Mouse (Mus musculus): ENCODE data around the gene Slc17a7. TPM values are rescaled to one million over a fixed set of nuclear protein-coding genes. Genes with fewer than 3 reads are reported as not detected.
"Not testable (repeated sequence)": the region's sequence is repeated elsewhere in the genome, so short reads cannot be mapped to it uniquely, and the experiment has no call there.

Slc17a7 gene
- polyA plus RNA-seq, 1 experiment from 2014 or later = not detected

- peak within 1 kb of the TSS; percentile 93 for H3K4me3 ChIP-seq (ENCODE audit: low read length)
- H3K9ac ChIP-seq (ENCODE audit: low read depth, low read length) = peak within 1 kb of the TSS; percentile 97
- no peaks in the 10 kb centered on the region for H3K27me3 ChIP-seq (replicated peaks; ENCODE audit: control insufficient read depth, insufficient read depth, low read length)
- H3K9me3 ChIP-seq (ENCODE audit: control insufficient read depth, low read length) = no peaks in the 10 kb centered on the region
- H3K27ac ChIP-seq (ENCODE audit: low read length) = peak within 1 kb of the TSS; percentile 86
- ATAC-seq = peak; percentile 81
- H3K4me2 ChIP-seq (ENCODE audit: low read depth, low read length) = peak within 1 kb of the TSS; percentile 64
- WGBS = under 1% methylated on average over 59 of the region's 59 CpGs
- H3K36me3 ChIP-seq (ENCODE audit: control insufficient read depth, insufficient read depth, low read length) = peaks cover 44% of the 10 kb centered on the region
- peaks cover 36% of the 10 kb centered on the region for H3K4me1 ChIP-seq (ENCODE audit: control insufficient read depth, insufficient read depth, low read length)
Measured at GRCm38 (mm10) chr7:45124224-45125143, 39.3 kb upstream of the Slc17a7 start, which contains the start of gene Rps11. Gene Rps11 (minus strand): TSS chr7:45124439.

DNA sequence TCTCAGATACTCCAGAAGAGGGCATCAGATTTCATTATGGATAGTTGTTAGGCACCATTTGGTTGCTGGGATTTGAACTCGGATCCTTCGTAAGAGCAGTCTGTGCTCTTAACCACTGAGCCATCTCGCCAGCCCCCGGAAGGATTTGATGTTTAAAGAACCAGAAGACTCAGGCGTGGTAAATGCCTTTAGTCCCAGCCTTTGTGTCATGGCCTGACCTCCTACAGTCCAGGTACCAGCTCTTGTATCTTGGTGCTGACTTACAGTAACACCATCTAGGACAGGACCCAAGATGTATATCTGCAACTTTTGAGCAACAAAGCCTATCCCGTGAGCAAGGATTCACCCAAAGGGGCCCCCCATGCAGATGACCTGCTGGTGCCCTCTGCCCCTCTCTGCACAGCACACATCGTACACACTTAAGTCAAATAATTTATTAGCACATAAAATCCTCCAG lies 38.6 kb upstream of the Slc17a7 start:
- Histone ChIP-seq H3K4me2 (ENCODE audit: low read depth, low read length) (peak overlapping the region; percentile 13; the same call in 1 of the 2 replicates), H3K27ac (ENCODE audit: low read length) (peak overlapping the region; percentile 85; the same call in 1 of the 2 replicates), H3K27me3 (replicated peaks; ENCODE audit: control insufficient read depth, insufficient read depth, low read length) (no peaks in the 10 kb centered on the region), H3K4me3 (ENCODE audit: low read length) (peak overlapping the region; percentile 93; the same call in 1 of the 2 replicates), H3K4me1 (ENCODE audit: control insufficient read depth, insufficient read depth, low read length) (peaks cover 40% of the 10 kb centered on the region), H3K9ac (ENCODE audit: low read depth, low read length) (0 out of 2 replicates have a peak overlapping the region, but pooled peaks have one; percentile 31), H3K36me3 (ENCODE audit: control insufficient read depth, insufficient read depth, low read length) (peaks cover 39% of the 10 kb centered on the region), H3K9me3 (ENCODE audit: control insufficient read depth, low read length) (no peaks in the 10 kb centered on the region)
- WGBS = 17% methylated on average over 7 of the region's 7 CpGs
- no peak for ATAC-seq

GRCm38 (mm10) chr7:45125649-45126048 lies 38.1 kb upstream of the Slc17a7 start:
- H3K27ac ChIP-seq (ENCODE audit: low read length) = peak overlapping the region; percentile 85
- H3K9ac ChIP-seq (ENCODE audit: low read depth, low read length) = peak overlapping the region; percentile 97
- peaks cover 39% of the 10 kb centered on the region for H3K36me3 ChIP-seq (ENCODE audit: control insufficient read depth, insufficient read depth, low read length)
- peak overlapping the region; percentile 73 for H3K4me2 ChIP-seq (ENCODE audit: low read depth, low read length)
- H3K9me3 ChIP-seq (ENCODE audit: control insufficient read depth, low read length); H3K27me3 ChIP-seq (replicated peaks; ENCODE audit: control insufficient read depth, insufficient read depth, low read length); ATAC-seq: not testable (repeated sequence)
- peak overlapping the region; percentile 77 for H3K4me3 ChIP-seq (ENCODE audit: low read length)
- peaks cover 40% of the 10 kb centered on the region for H3K4me1 ChIP-seq (ENCODE audit: control insufficient read depth, insufficient read depth, low read length)
- WGBS = 67% methylated on average over 5 of the region's 5 CpGs

DNA sequence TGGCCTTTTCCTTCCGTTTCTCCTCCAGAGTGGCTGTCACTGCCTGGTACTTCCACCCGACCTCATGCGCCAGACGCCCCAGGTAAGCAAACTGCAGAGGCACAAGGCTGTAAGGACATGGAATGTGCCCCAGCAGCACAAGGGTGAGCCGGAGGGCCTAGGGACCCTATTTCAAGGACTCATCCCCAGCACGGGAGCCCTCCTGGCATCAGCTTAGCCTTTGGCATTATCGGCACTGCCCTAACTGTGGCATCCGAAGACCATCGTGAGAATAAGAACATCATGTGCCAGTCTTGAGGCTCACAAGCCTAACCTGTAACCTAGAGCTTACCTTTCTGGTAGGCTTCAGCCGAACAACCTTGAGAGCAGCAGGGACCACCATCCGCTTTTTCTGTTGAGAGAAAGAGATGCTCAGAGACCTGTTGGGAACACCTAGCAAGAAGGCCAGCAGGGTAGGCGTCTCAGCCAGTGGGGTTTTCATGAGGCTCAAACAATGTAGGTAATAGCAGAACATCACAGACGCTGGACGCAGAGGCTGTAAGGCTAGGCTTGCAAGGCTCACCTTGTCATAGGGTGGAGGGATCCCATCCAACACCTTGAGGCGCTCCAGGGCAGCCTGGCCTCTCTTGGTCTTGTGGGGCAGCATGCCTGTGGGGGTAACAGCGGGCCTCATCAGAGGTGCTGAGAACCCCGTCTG lies 37.5 kb upstream of the Slc17a7 start:
- Histone ChIP-seq H3K27ac (ENCODE audit: low read length) (peak overlapping the region; percentile 83), H3K4me1 (ENCODE audit: control insufficient read depth, insufficient read depth, low read length) (peaks cover 38% of the 10 kb centered on the region), H3K36me3 (ENCODE audit: control insufficient read depth, insufficient read depth, low read length) (peaks cover 34% of the 10 kb centered on the region), H3K9ac (ENCODE audit: low read depth, low read length) (peak overlapping the region; percentile 97), H3K4me2 (ENCODE audit: low read depth, low read length) (peak overlapping the region; percentile 73), H3K9me3 (ENCODE audit: control insufficient read depth, low read length) (no peaks in the 10 kb centered on the region), H3K27me3 (replicated peaks; ENCODE audit: control insufficient read depth, insufficient read depth, low read length) (no peaks in the 10 kb centered on the region), H3K4me3 (ENCODE audit: low read length) (peak overlapping the region; percentile 77)
- WGBS = 65% methylated on average over 17 of the region's 17 CpGs
- no peak for ATAC-seq

DNA sequence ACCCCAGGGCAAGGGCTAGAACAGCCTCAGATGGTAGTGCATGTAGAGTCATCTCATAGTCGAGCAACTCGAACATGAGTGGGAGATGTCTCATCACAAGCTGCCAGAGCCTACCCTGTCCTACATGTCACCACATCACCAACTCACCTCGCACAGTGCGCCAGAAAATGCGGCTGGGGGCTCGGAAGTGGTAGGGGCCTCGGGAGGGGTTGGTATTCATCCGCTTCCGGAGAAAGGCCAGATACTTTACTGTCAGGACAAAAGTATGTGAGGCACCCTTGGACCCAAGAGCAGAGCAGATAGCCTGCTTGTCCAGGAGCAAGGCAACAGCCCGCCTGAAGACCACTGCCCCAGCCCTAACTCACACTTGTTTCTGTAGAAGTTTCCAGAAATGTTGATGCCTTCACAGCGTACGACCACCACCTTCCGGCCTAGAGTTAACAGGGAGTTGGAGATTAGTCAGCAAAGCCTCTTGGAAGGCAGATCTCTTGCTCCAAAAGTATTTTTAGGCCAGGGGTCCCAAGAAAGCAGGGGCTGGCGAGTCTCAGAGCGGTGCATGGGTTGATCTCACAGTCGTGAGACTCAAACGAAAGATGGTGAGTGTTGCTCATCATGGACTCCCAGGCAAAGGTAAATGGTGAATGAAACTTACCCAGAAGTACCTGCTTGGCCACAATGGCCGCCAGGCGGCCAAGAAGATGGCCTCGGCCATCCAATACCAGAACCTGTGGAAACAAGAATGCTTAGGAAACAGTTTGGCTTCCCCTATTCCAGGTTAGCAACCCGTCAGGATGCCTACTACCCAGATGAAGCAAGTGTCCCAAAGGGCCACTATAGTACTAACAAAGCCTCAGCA lies 36.7 kb upstream of the Slc17a7 start:
- peak overlapping the region; percentile 73 for H3K4me2 ChIP-seq (ENCODE audit: low read depth, low read length)
- H3K27ac ChIP-seq (ENCODE audit: low read length) = peak overlapping the region; percentile 83
- H3K36me3 ChIP-seq (ENCODE audit: control insufficient read depth, insufficient read depth, low read length) = peaks cover 28% of the 10 kb centered on the region
- H3K4me3 ChIP-seq (ENCODE audit: low read length) = peak overlapping the region; percentile 77
- no peak for ATAC-seq
- peaks cover 31% of the 10 kb centered on the region for H3K4me1 ChIP-seq (ENCODE audit: control insufficient read depth, insufficient read depth, low read length)
- H3K9me3 ChIP-seq (ENCODE audit: control insufficient read depth, low read length) = no peaks in the 10 kb centered on the region
- WGBS = 36% methylated on average over 21 of the region's 21 CpGs
- H3K27me3 ChIP-seq (replicated peaks; ENCODE audit: control insufficient read depth, insufficient read depth, low read length) = no peaks in the 10 kb centered on the region
- H3K9ac ChIP-seq (ENCODE audit: low read depth, low read length) = peak overlapping the region; percentile 97

GRCm38 (mm10) chr7:45127700-45128224 lies 36.0 kb upstream of the Slc17a7 start:
- Histone ChIP-seq H3K9me3 (ENCODE audit: control insufficient read depth, low read length) (no peaks in the 10 kb centered on the region), H3K27me3 (replicated peaks; ENCODE audit: control insufficient read depth, insufficient read depth, low read length) (no peaks in the 10 kb centered on the region), H3K36me3 (ENCODE audit: control insufficient read depth, insufficient read depth, low read length) (peaks cover 24% of the 10 kb centered on the region), H3K27ac (ENCODE audit: low read length) (peak overlapping the region; percentile 83), H3K4me3 (ENCODE audit: low read length) (peak overlapping the region; percentile 77), H3K9ac (ENCODE audit: low read depth, low read length) (peak overlapping the region; percentile 97), H3K4me2 (ENCODE audit: low read depth, low read length) (peak overlapping the region; percentile 73), H3K4me1 (ENCODE audit: control insufficient read depth, insufficient read depth, low read length) (peaks cover 26% of the 10 kb centered on the region)
- ATAC-seq = no peak
- 2% methylated on average over 6 of the region's 6 CpGs for WGBS

GRCm38 (mm10) chr7:45128624-45129246 lies 35.0 kb upstream of the Slc17a7 start, which contains the start of gene Rpl13a:
Gene Rpl13a (minus strand): TSS chr7:45128761.
- peak; percentile 91 for ATAC-seq
- Histone ChIP-seq H3K9me3 (ENCODE audit: control insufficient read depth, low read length) (peaks cover 3% of the 10 kb centered on the region; the same call in 1 of the 2 replicates), H3K9ac (ENCODE audit: low read depth, low read length) (peak within 1 kb of the TSS; percentile 97), H3K4me1 (ENCODE audit: control insufficient read depth, insufficient read depth, low read length) (peaks cover 21% of the 10 kb centered on the region), H3K27ac (ENCODE audit: low read length) (peak within 1 kb of the TSS; percentile 92), H3K4me2 (ENCODE audit: low read depth, low read length) (peak within 1 kb of the TSS; percentile 73), H3K36me3 (ENCODE audit: control insufficient read depth, insufficient read depth, low read length) (peaks cover 20% of the 10 kb centered on the region), H3K27me3 (replicated peaks; ENCODE audit: control insufficient read depth, insufficient read depth, low read length) (no peaks in the 10 kb centered on the region), H3K4me3 (ENCODE audit: low read length) (peak within 1 kb of the TSS; percentile 77)
- under 1% methylated on average over 48 of the region's 48 CpGs for WGBS

- Histone ChIP-seq H3K27ac (ENCODE audit: low read length) (peak overlapping the region; percentile 92), H3K9me3 (ENCODE audit: control insufficient read depth, low read length) (peaks cover 3% of the 10 kb centered on the region; the same call in 1 of the 2 replicates), H3K36me3 (ENCODE audit: control insufficient read depth, insufficient read depth, low read length) (peaks cover 20% of the 10 kb centered on the region), H3K4me3 (ENCODE audit: low read length) (peak overlapping the region; percentile 54), H3K9ac (ENCODE audit: low read depth, low read length) (peak overlapping the region; percentile 81), H3K4me2 (ENCODE audit: low read depth, low read length) (peak overlapping the region; percentile 65), H3K27me3 (replicated peaks; ENCODE audit: control insufficient read depth, insufficient read depth, low read length) (no peaks in the 10 kb centered on the region), H3K4me1 (ENCODE audit: control insufficient read depth, insufficient read depth, low read length) (peaks cover 21% of the 10 kb centered on the region)
- WGBS = 3% methylated on average over 17 of the region's 17 CpGs
- no peak for ATAC-seq
Measured at GRCm38 (mm10) chr7:45129318-45129717, 34.4 kb upstream of the Slc17a7 start.

All from intestine, embryonic 16.5 days (tissue).